Mouse (Mus musculus): ENCODE measurements around the gene Shmt1.

Shmt1 gene

DNA sequence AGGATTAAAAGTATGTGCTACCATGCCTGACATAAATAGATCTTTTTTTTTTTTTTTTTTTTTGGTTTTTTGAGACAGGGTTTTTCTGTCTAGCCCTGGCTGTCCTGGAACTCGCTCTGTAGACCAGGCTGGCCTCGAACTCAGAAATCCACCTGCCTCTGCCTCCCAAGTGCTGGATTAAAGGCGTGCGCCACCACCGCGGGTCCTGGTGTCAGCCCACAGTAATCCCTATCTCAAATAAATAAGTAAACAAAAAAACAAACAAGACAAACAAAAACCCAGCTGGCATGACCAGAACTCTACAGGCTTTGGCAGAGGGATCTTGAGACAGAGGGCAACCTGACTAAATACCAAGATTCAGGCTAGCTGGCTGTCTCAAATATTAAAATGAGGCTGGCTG, at the start of gene Shmt1:
TSS of gene Shmt1 (minus strand) at position 101 of the 400 bp plus-strand sequence.
- peak; percentile 7 for DNase-seq

DNA sequence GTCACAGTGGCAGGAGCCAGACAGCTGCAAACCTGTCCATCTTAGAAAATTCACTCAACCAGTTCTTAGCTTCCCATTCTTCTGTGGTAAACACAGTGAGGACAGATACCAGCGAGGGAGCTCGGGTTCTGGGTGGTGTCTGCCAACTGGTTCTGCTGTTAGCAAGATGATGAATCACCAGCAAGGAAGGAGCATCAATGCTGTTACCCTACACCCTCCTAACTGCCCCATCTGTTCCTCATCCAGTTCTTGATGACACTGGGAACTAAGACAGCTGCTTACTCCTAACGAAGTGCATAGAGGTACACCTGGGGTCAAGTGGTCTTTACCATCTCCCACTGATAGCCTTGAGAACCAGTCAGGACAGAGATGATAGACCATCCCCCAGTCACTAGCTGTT, 45.1 kb upstream of the Shmt1 start:
- no peak for DNase-seq

GRCm38 (mm10) chr11:60845415-60845814, 33.9 kb upstream of the Shmt1 start:
- no peak for DNase-seq

- no peak for DNase-seq
These were observed 31.9 kb upstream of the Shmt1 start for GRCm38 (mm10) chr11:60843412-60843811.

- no peak for DNase-seq
These were observed 30.1 kb upstream of the Shmt1 start for GRCm38 (mm10) chr11:60841467-60842200.

GRCm38 (mm10) chr11:60837644-60838406, 26.3 kb upstream of the Shmt1 start:
- DNase-seq: no peak

DNA sequence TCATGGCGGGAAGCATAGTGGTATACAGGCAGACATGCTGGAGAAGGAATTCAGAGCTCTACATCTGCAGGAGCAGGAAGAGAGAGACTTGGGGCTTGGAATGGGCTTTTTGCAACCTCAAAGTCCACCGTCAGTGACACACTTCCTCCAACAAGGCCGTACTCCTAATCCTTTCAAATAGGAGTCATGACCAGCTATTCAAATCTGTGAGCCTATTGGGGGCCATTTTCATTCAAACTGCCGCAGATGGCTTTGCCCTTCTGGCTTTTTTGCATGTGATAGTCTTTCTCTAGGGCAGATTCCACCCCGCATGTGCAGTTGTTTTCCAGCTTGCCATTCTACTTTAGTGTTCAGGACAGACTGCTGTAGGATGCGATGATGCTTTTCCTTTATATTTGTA, 25.4 kb upstream of the Shmt1 start:
- no peak for DNase-seq

DNA sequence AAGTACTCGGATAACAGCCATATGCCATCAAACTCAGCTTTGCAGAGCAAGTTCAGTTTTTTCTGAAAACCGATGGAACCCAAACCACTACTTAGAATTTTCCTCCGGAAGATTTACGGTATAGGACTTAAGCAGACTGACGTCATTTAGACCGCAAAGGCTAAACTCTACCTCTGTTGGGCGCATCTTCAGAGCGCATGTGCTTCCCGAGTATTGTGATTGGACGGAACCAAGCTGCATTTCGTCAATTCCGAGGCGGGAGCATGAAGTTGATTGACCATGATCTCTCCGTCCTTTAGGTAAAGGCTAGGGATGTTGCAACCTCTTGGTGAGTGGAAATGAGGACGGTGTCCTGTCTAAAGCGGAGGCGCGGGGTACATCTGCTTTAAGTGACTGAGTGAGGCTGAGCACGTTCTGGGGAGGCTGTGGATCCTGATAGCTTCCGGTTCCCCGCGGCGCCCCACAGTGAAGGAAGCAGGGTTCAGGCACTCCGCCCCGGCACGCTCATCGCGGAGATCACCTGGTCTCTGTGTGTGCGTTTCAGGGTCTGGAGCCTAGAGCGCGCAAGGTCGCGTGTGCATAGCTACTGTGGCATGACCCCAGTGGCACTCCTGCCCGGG, 19.0 kb upstream of the Shmt1 start, which contains the start of gene Dhrs7b:
TSS of gene Dhrs7b (plus strand) at position 199 of the 620 bp plus-strand sequence.
- peak; percentile 84 for DNase-seq

GRCm38 (mm10) chr11:60828903-60829302, 17.4 kb upstream of the Shmt1 start:
- DNase-seq: no peak

GRCm38 (mm10) chr11:60827241-60827945, 15.9 kb upstream of the Shmt1 start:
- no peak for DNase-seq

DNA sequence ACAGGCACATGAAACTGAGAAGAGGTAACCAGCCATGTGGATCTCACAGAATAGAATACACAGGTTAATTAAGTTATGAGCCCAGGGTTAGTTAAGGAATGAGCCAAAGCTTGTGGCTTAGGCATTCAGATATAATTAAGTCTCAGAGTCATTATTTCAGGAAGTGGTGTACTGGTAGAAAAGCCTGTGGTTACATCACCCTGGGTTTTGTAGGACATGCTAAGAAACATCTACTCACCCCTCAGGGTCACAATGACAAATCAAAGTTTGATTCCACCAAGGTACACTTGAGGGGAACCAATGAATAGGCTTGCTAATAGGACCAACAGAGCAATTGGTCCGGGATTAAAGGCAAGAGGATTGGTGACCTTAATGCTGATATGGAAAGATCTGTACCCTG, 15.2 kb upstream of the Shmt1 start:
- DNase-seq: no peak

DNA sequence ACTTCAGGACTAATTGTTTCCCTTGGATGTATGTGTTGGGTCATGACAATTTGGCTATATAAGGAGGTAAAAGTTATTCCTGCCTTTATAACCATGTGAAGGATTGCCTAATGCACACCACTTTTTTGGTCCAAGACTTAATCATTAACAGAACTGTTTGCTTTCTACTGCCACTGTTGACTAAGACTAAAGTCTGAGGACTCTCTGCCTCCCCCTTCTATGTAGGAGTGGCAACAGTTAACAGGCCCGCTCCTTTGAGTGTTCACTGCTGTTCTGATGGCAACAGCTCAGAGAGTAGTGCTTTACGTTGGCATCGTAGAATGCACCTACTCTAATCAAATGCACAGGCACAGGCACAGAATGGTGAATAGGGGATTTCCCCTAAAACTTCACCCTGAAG, 13.7 kb upstream of the Shmt1 start:
- no peak for DNase-seq

- DNase-seq: no peak
These were observed 12.3 kb upstream of the Shmt1 start for GRCm38 (mm10) chr11:60823771-60824170.

DNA sequence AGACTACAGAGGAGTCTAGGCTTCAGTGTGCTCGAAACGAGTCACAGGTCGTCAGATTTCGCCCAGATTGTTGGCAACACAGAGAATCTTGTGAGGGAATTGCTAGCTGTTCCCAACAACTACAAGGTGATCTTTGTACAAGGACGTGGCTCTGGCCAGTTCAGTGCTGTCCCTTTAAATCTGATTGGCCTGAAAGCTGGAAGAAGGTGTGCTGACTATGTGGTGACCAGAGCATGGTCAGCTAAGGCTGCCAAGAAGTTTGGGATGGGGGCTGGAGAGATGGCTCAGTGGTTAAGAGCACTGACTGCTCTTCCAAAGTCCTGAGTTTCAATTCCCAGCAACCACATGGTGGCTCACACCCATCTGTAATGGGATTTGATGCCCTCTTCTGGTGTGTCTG, 4.9 kb upstream of the Shmt1 start:
- DNase-seq: no peak

GRCm38 (mm10) chr11:60811054-60811460, 461 bp downstream of the Shmt1 start:
- peak; percentile 96 for DNase-seq

DNA sequence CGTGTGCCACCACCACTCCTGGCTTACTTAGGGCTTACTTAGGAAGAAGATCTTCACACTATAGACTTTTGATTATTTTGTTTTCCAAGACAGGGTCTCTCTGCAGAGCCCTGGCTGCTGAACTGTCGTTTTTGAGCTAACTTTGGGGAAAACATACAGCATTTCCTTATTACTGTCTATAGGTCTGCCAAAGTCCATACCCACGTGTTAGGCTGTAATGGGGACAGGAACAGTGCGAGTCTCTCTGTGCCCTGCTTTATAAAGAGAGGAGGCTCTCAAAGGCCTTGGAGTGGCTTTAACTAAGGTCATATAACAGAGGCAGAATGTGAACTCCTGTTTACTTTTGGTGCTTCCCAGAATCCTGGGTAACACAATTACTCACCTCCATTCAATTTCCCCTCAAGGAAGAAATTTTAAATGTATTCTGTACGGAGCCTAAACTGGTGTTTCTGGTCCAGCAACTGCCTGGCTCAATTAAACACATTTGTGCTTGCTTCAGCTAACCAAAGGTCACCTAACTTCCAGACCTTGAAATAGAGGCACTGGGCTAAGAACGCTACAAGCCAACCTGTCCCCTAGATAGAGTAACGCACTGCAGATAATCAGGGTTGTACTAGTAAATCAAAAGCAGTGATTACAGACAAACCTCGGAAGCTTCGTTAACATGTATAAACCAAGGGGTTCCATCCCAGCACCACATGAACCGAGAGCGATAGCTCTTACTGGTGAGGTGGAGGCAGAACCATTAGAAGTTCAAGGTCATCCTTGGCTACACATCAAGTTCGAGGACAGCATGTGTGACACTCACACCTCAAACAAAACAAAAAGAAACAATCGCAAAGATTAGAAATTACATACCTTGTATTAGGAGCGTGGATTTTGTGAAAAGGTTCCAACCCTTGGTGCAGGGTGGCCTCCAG, 1.2 kb downstream of the Shmt1 start:
- no peak for DNase-seq

GRCm38 (mm10) chr11:60809546-60809945, 2.0 kb downstream of the Shmt1 start:
- no peak for DNase-seq

GRCm38 (mm10) chr11:60808286-60809070, 3.0 kb downstream of the Shmt1 start:
- no peak for DNase-seq

DNA sequence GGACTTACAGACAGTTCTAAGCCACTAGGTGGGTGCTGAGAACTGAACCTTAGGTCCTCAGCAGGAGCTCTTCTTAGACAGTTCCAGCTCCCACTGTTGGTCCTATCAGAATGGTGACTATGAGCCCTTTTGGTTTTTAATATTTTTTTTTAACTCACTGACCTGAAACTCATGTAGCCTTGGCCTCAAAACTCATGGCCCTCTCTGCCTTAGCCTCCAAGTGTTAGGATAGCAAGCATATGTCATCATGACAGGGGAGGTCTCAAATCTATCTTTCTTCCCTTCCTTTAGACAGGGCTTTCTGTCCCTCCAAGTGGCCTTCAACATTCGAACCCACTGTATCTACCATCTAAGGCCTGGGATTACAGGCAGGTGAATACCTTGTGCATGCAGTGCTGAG, 10.6 kb downstream of the Shmt1 start:
- DNase-seq: no peak

DNA sequence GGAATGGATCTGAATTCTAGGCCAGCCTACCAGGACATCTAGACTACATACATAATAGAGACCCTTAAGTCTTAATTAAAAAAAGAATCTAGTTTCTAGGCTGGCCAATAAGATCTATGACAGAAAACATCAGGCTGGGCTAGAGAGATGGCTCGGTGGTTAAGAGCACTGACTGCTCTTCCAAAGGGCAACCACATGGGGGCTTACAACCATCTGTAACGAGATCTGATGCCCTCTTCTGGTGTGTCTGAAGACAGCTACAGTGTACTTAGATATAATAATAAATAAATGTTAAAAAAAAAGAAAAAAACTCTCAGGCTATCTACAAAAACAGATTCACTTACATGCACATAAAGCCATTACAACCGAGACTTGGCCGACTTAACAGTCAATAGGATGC, 11.5 kb downstream of the Shmt1 start:
- no peak for DNase-seq

DNA sequence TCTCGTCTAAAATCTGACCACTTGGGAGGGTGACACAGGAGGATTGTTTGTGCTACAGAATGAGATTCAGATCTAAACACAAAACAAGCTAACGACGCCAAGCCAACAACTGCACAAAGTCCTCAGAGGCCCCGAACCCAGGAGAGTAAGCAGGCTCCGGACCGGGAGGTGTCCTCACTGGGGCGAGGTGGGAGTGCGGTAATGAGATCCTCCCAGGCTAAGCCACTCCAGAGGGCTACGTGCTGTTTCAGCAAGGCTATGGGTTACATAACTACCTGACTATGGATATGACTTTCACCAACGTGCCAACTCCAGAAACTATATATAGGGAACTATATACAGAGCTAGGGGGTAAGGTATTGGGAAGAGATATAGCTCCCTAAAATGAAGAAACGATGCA, 15.2 kb downstream of the Shmt1 start:
- DNase-seq: no peak

Measured in thymus, postnatal 14 days (tissue).